In the genomic region with DNA sequence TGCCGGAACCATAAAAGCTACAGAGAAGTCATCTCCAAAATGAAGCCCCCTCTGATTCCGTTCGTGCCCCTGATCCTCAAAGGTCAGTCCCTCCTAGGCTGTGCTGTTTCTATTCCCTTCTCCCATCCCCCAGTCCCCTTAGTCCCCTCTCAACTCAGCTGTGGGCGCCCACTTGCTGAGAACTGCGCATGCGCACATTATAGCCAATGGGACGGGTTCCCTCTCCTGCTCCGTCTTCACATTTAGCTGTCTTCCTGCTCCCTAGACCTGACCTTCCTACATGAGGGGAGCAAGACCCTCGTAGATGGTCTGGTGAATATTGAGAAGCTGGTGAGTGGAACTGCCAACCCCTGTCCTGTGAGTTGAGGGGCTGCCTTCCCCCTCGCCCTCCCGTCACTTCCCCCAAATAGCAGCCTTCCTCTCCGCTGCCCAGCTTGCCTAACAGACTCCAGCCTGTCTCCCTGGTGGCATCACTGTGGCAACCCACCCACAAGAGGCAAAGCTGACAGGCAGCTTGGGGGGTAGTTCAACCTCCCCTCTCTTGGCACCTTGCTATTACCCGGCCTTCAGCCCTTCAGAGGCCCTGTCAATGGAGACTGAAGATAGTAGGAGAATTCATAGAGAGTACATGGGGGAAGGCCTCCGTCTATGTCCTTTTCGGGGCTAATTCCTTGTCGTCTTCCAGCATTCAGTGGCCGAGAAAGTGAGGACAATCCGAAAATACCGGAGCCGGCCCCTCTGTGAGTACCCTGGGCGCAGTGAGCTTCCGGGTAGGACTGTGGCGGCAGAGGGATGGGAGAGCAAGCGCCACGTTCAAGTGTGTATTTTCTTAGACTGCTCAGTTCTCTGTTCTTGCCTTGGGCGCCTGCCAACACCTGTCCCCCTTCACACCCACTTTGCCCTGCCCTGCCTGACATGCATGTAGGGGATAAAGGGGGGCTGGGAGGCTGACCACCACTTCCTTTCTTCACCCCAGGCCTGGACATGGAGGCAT, we compare ENCODE assay signal across 10 mouse cellular contexts. TPM values are rescaled to one million over a fixed set of nuclear protein-coding genes. Genes with fewer than 3 reads are reported as not detected.
DNase-seq lines count a peak whose midpoint lies in the region; ATAC-seq and TF ChIP-seq lines count a peak whose summit lies in the region.
"Had no signal": no experiment of that assay in that cellular context is flagged by ENCODE, and none has a peak within 500 bp of the region (broad histone marks: within the 10 kb centered on the region; RNA-seq: fewer than 3 reads in every experiment).

No protein-coding gene starts in this region.

- H3K27ac ChIP-seq in heart, embryonic 15.5 days: no peak overlapping the region
- peak overlapping the region; percentile 53; the same call in 1 of the 2 replicates for H3K27ac ChIP-seq in cortical plate, adult 2 months (ENCODE audit: insufficient read depth, low read length)
- no peak overlapping the region for H3K27ac ChIP-seq in hindbrain, embryonic 11.5 days (ENCODE audit: low read depth, low read length)

- H3K4me3 ChIP-seq in heart, embryonic 15.5 days: no peak overlapping the region
- H3K4me3 ChIP-seq in cortical plate, adult 2 months (ENCODE audit: insufficient read depth, low read length): no peak overlapping the region; the same call in 1 of the 2 replicates
- no peak overlapping the region for H3K4me3 ChIP-seq in hindbrain, embryonic 11.5 days (ENCODE audit: low read depth, low read length)
- H3K4me3 ChIP-seq: megakaryocyte, embryonic 14.5 days had no signal

- H3K27me3 ChIP-seq in heart, embryonic 15.5 days: no peaks in the 10 kb centered on the region; the same call in 1 of the 2 replicates
- no peaks in the 10 kb centered on the region; the same call in 1 of the 2 replicates for H3K27me3 ChIP-seq in hindbrain, embryonic 11.5 days (ENCODE audit: control insufficient read depth, insufficient read depth, low read length)
- H3K27me3 ChIP-seq: CH12.LX had no signal

- H3K4me2 ChIP-seq in heart, embryonic 15.5 days: 0 out of 2 replicates have a peak overlapping the region, but pooled peaks have one; percentile 12
- H3K4me2 ChIP-seq in hindbrain, embryonic 11.5 days (replicated peaks; ENCODE audit: low read depth, low read length): no peak overlapping the region

- no peak overlapping the region for H3K9ac ChIP-seq in heart, embryonic 15.5 days
- H3K9ac ChIP-seq in hindbrain, embryonic 11.5 days (ENCODE audit: low read depth, low read length): 0 out of 2 replicates have a peak overlapping the region, but pooled peaks have one; percentile 5

- TF ChIP-seq CTCF in cortical plate, adult 2 months (IDR thresholded peaks at IDR 0.05; ENCODE audit: extremely low read depth, insufficient read depth, low read length): no peak

- peaks cover 17% of the 10 kb centered on the region for H3K4me1 ChIP-seq in heart, embryonic 15.5 days (replicated peaks)
- H3K4me1 ChIP-seq in cortical plate, adult 2 months (ENCODE audit: control insufficient read depth, insufficient read depth, low read length): 0 out of 2 replicates have a peak, but pooled peaks cover 2% of the 10 kb centered on the region
- peaks cover 6% of the 10 kb centered on the region for H3K4me1 ChIP-seq in hindbrain, embryonic 11.5 days (replicated peaks; ENCODE audit: control insufficient read depth, insufficient read depth, low read length)

- WGBS in heart, embryonic 15.5 days: 68% methylated on average over 26 of the region's 26 CpGs
- 59% methylated on average over 26 of the region's 26 CpGs for WGBS in hindbrain, embryonic 11.5 days

- no peak for TF ChIP-seq POLR2A in cortical plate, adult 2 months (IDR thresholded peaks at IDR 0.05; ENCODE audit: extremely low read depth, insufficient read depth, low read length)

- intact Hi-C loops in heart, postnatal 25 days (cut with DNase I): no loop called here

- no peak for ATAC-seq in heart, embryonic 15.5 days (replicated peaks; ENCODE audit: insufficient number of reproducible peaks, insufficient read depth, low FRiP score, low read depth)
- peak; percentile 61; the same call in 1 of the 2 replicates for ATAC-seq in hindbrain, embryonic 11.5 days (ENCODE audit: low FRiP score)
- no peak for ATAC-seq in erythroid progenitor cell, adult 5-6 weeks (replicated peaks; ENCODE audit: low FRiP score, poor library complexity, severe bottlenecking)

- no peaks in the 10 kb centered on the region for H3K36me3 ChIP-seq in heart, embryonic 15.5 days
- H3K36me3 ChIP-seq in hindbrain, embryonic 11.5 days (ENCODE audit: control insufficient read depth, insufficient read depth, low read length): no peaks in the 10 kb centered on the region

- H3K9me3 ChIP-seq in heart, embryonic 15.5 days (replicated peaks): no peaks in the 10 kb centered on the region
- no peaks in the 10 kb centered on the region for H3K9me3 ChIP-seq in hindbrain, embryonic 11.5 days (ENCODE audit: control insufficient read depth, low read length)
- H3K9me3 ChIP-seq: megakaryocyte, embryonic 14.5 days had no signal

- DNase-seq in heart, postnatal 25 days (ENCODE audit: low spot score): no peak
- DNase-seq in hindbrain, embryonic 11.5 days (ENCODE audit: low spot score): peak; percentile 71
- peak; percentile 40 for DNase-seq in naive thymus-derived CD4-positive, alpha-beta T cell, adult 2 months (ENCODE audit: low read depth)
- no peak for DNase-seq in frontal cortex, adult 2 months (ENCODE audit: extremely low spot score in 1 of 2, low spot score in 1 of 2)
- DNase-seq in ovary, adult 18-20 months (ENCODE audit: low spot score): no peak

RNA-seq across cellular contexts. Expression of a gene that starts 13.0 kb away (rescaled TPM):
- 2.2 and 2.8 TPM in 2 replicates for polyA plus RNA-seq in heart, embryonic 15.5 days (2015; fragmentation: Nextera tagmentation; extraction: Ambion mirVana)
- 10 to 100 TPM in 1 of 2 experiments, 1 to 10 TPM in 1; 7.8 to 11.2 TPM for total RNA-seq in heart, postnatal 25 days (2021)
- polyA plus RNA-seq in cortical plate, adult 2 months (2012; rRNA removed): 35.2 and 36.5 TPM in 2 replicates
- polyA plus RNA-seq in hindbrain, embryonic 11.5 days (2014; fragmentation: Nextera tagmentation; extraction: Ambion mirVana): 5.1 and 5.4 TPM in 2 replicates
- 26.3 and 26.7 TPM in 2 replicates for polyA plus RNA-seq in frontal cortex, adult 2 months (2012; rRNA removed)
- 15.1 and 36.0 TPM in 2 replicates for total RNA-seq in erythroid progenitor cell, adult 5-6 weeks (2015; ENCODE audit: low replicate concordance)
- 8.2 and 8.9 TPM in 2 replicates for total RNA-seq in erythroid progenitor cell, adult 5-6 weeks (2017; ENCODE audit: low replicate concordance)

RNA-seq across cellular contexts. Expression of a gene that starts 13.8 kb away (rescaled TPM):
- 0.71 and 1.5 TPM in 2 replicates for polyA plus RNA-seq in heart, embryonic 15.5 days (2015; fragmentation: Nextera tagmentation; extraction: Ambion mirVana)
- under 1 TPM; 0.60 to 0.78 TPM for total RNA-seq in heart, postnatal 25 days (2021)
- 153 and 181 TPM in 2 replicates for polyA plus RNA-seq in cortical plate, adult 2 months (2012; rRNA removed)
- 2.0 and 2.2 TPM in 2 replicates for polyA plus RNA-seq in hindbrain, embryonic 11.5 days (2014; fragmentation: Nextera tagmentation; extraction: Ambion mirVana)
- polyA plus RNA-seq in frontal cortex, adult 2 months (2012; rRNA removed): 167 and 174 TPM in 2 replicates
- total RNA-seq in erythroid progenitor cell, adult 5-6 weeks (2015; ENCODE audit: low replicate concordance): 6.7 TPM in 1 of 2 replicates, not detected in the other
- total RNA-seq in erythroid progenitor cell, adult 5-6 weeks (2017; ENCODE audit: low replicate concordance): 1.5 TPM in 1 of 2 replicates, not detected in the other

RNA-seq across cellular contexts. Expression of a gene that starts 45.7 kb away (rescaled TPM):
- 21.3 and 27.6 TPM in 2 replicates for polyA plus RNA-seq in heart, embryonic 15.5 days (2015; fragmentation: Nextera tagmentation; extraction: Ambion mirVana)
- 10 to 100 TPM; 22.4 to 25.5 TPM for total RNA-seq in heart, postnatal 25 days (2021)
- 44.9 and 47.4 TPM in 2 replicates for polyA plus RNA-seq in cortical plate, adult 2 months (2012; rRNA removed)
- 44.6 and 49.6 TPM in 2 replicates for polyA plus RNA-seq in hindbrain, embryonic 11.5 days (2014; fragmentation: Nextera tagmentation; extraction: Ambion mirVana)
- polyA plus RNA-seq in frontal cortex, adult 2 months (2012; rRNA removed): 47.8 TPM in 2 replicates
- 41.8 and 60.4 TPM in 2 replicates for total RNA-seq in erythroid progenitor cell, adult 5-6 weeks (2015; ENCODE audit: low replicate concordance)
- 59.2 and 92.7 TPM in 2 replicates for total RNA-seq in erythroid progenitor cell, adult 5-6 weeks (2017; ENCODE audit: low replicate concordance)

RNA-seq across cellular contexts. Expression of a gene that starts 55.1 kb away (rescaled TPM):
- 15.5 and 17.2 TPM in 2 replicates for polyA plus RNA-seq in heart, embryonic 15.5 days (2015; fragmentation: Nextera tagmentation; extraction: Ambion mirVana)
- 10 to 100 TPM; 73.0 to 78.1 TPM for total RNA-seq in heart, postnatal 25 days (2021)
- 119 and 131 TPM in 2 replicates for polyA plus RNA-seq in cortical plate, adult 2 months (2012; rRNA removed)
- 25.0 and 28.0 TPM in 2 replicates for polyA plus RNA-seq in hindbrain, embryonic 11.5 days (2014; fragmentation: Nextera tagmentation; extraction: Ambion mirVana)
- polyA plus RNA-seq in frontal cortex, adult 2 months (2012; rRNA removed): 112 and 123 TPM in 2 replicates
- total RNA-seq in erythroid progenitor cell, adult 5-6 weeks (2015; ENCODE audit: low replicate concordance): 43.6 and 44.7 TPM in 2 replicates
- total RNA-seq in erythroid progenitor cell, adult 5-6 weeks (2017; ENCODE audit: low replicate concordance): 29.5 and 35.5 TPM in 2 replicates

RNA-seq across cellular contexts. Expression of a gene that starts 57.2 kb away (rescaled TPM):
- polyA plus RNA-seq in heart, embryonic 15.5 days (2015; fragmentation: Nextera tagmentation; extraction: Ambion mirVana): 14.2 and 20.4 TPM in 2 replicates
- total RNA-seq in heart, postnatal 25 days (2021): under 1 TPM; 0.28 to 0.52 TPM
- polyA plus RNA-seq in cortical plate, adult 2 months (2012; rRNA removed): 0.40 and 0.56 TPM in 2 replicates
- 33.1 and 39.0 TPM in 2 replicates for polyA plus RNA-seq in hindbrain, embryonic 11.5 days (2014; fragmentation: Nextera tagmentation; extraction: Ambion mirVana)
- polyA plus RNA-seq in frontal cortex, adult 2 months (2012; rRNA removed): 0.62 and 0.67 TPM in 2 replicates
- total RNA-seq in erythroid progenitor cell, adult 5-6 weeks (2015; ENCODE audit: low replicate concordance): 72.4 and 84.3 TPM in 2 replicates
- total RNA-seq in erythroid progenitor cell, adult 5-6 weeks (2017; ENCODE audit: low replicate concordance): 96.1 and 116 TPM in 2 replicates

Comparison
In these comparisons a context has a peak if more than half of its experiments do, and no peak if none do; other contexts are left out.
1. DNase-seq: peak in hindbrain, embryonic 11.5 days (single experiment) and naive thymus-derived CD4-positive, alpha-beta T cell, adult 2 months (single experiment); none in heart, postnatal 25 days (single experiment), frontal cortex, adult 2 months (0 of 2) and ovary, adult 18-20 months (single experiment).
2. RNA of a gene that starts 13.8 kb away (polyA plus RNA-seq): 167 to 174 TPM in frontal cortex, adult 2 months and 153 to 181 TPM in cortical plate, adult 2 months; 2.0 to 2.2 TPM in hindbrain, embryonic 11.5 days and 0.71 to 1.5 TPM in heart, embryonic 15.5 days; every median in the first group is over 10 times any median in the second.